Mouse (Mus musculus) lung, embryonic 14.5 days (tissue): ENCODE data around the gene Pglyrp1. TPM values are rescaled to one million over a fixed set of nuclear protein-coding genes. Genes with fewer than 3 reads are reported as not detected.

Experiments used
- ATAC-seq: fragments of 200-750 bp; cut with Nextera tagmentation; 2 replicates; pipeline ENCODE4 v1.8.0; 2017; ENCODE audit warnings: mild to moderate bottlenecking, moderate TSS enrichment, moderate library complexity; ENCODE audit not compliant: insufficient read depth
- DNase-seq: peaks from one replicate; pipeline ENCODE4 v3.0.0-alpha.2; 2015
- H3K27ac ChIP-seq: fragments of 300-500 bp; sonication (generic); 2 replicates; pipeline ENCODE4 v1.5.1; 2014; ENCODE audit warnings: low read depth, mild to moderate bottlenecking, moderate library complexity
- H3K27me3 ChIP-seq: fragments of 300-500 bp; sonication (generic); 2 replicates; pipeline ENCODE4 v1.6.1; 2014; ENCODE audit warnings: low read length, control low read depth; ENCODE audit not compliant: insufficient read depth
- H3K36me3 ChIP-seq: fragments of 300-500 bp; sonication (generic); 2 replicates; pipeline ENCODE4 v1.6.1; 2014; ENCODE audit warnings: control low read depth; ENCODE audit not compliant: insufficient read depth
- H3K4me1 ChIP-seq: fragments of 300-500 bp; sonication (generic); 2 replicates; pipeline ENCODE4 v1.6.1; 2014; ENCODE audit warnings: antibody characterized with exemption, control low read depth; ENCODE audit not compliant: insufficient read depth
- H3K4me2 ChIP-seq: fragments of 300-500 bp; sonication (generic); 2 replicates; pipeline ENCODE4 v1.6.1; 2014; ENCODE audit warnings: mild to moderate bottlenecking
- H3K4me3 ChIP-seq: fragments of 300-500 bp; sonication (generic); 2 replicates; pipeline ENCODE4 v1.5.1; 2014; ENCODE audit warnings: low read depth, low read length
- H3K9ac ChIP-seq: fragments of 300-500 bp; sonication (generic); 2 replicates; pipeline ENCODE4 v1.6.1; 2014
- H3K9me3 ChIP-seq: fragments of 300-500 bp; sonication (generic); 2 replicates; pipeline ENCODE4 v1.6.1; 2016; ENCODE audit warnings: low read depth, low read length, control low read depth
- CTCF ChIP-seq: IDR thresholded peaks from 2 replicates; pipeline ENCODE4 v1.5.1; 2016; ENCODE audit warnings: antibody characterized with exemption, low read depth
- WGBS: fragments of 180-500 bp; shearing (Covaris S2); extraction: QIAGEN DNeasy Blood & Tissue Kit; methylation state at CpG from one replicate; pipeline ENCODE4 v1.1.7; 2014; 5-methylcytosine and 5-hydroxymethylcytosine counted together
- polyA plus RNA-seq: library from polyadenylated mRNA; unstranded; fragments of >200 nt; fragmentation: Nextera tagmentation; extraction: Ambion mirVana; gene quantifications from 2 replicates; pipeline ENCODE4 v1.2.1, GENCODE M21; 2014

Gene Pglyrp1
- polyA plus RNA-seq, 1 experiment from 2014 or later: 2.6 TPM

DNA sequence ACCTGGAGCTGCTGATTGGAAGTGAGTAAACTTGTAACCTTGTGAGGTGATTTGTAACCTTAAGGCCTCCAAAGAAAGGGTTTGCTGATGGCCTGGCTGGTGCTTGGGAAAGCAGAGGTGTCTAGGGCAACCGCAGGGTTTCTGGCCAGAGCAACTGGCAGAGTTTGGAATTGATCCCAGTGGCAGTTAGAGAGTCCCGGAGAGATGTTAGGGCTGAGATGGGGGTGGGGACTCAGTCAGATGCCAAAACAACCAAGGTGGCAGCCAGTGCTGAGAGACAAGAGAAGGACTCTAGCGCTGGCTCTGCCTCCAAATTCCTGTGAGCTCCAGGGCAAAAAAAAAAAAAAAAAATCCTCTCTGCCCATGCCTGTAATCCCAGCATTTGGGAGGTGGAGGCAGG is 46.8 kb downstream of the Pglyrp1 start:
- TF ChIP-seq CTCF: no peak
- no peaks in the 10 kb centered on the region for H3K36me3 ChIP-seq
- no peak overlapping the region for H3K4me3 ChIP-seq
- no peaks in the 10 kb centered on the region for H3K9me3 ChIP-seq
- H3K9ac ChIP-seq: no peak overlapping the region
- no peaks in the 10 kb centered on the region for H3K27me3 ChIP-seq
- no peaks in the 10 kb centered on the region for H3K4me1 ChIP-seq
- DNase-seq (no peak), ATAC-seq (no peak)
- H3K27ac ChIP-seq: no peak overlapping the region
- WGBS: 36% methylated on average over 3 of the region's 3 CpGs
- H3K4me2 ChIP-seq: no peak overlapping the region

DNA sequence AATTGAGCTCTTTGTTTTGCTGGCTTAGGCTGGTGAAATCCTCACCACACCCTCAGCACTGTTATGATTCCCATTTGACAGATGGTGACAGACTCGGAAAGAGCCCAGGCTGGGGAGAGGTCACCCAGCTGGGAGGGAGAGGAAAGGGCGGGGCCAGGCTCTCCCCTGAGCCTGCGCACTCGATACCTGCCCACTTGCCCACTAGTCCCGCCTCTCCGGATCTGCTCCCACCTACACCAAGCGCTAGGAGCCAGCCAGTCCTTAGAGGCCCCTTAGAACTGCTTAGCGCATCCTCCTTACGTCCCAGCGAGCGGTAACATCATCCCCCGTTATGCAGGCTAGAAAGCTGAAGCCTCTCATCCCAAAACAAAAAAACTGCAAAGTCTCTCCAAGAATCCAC is 49.9 kb downstream of the Pglyrp1 start:
- DNase-seq (peak; percentile 65), ATAC-seq (peak; percentile 57)
- 2% methylated on average over 12 of the region's 12 CpGs for WGBS
- H3K36me3 ChIP-seq: no peaks in the 10 kb centered on the region
- H3K9ac ChIP-seq: no peak overlapping the region
- H3K27me3 ChIP-seq: peaks cover 10% of the 10 kb centered on the region
- H3K4me2 ChIP-seq: peak overlapping the region; percentile 27; the same call in 1 of the 2 replicates
- no peak for TF ChIP-seq CTCF
- H3K4me3 ChIP-seq: no peak overlapping the region
- no peaks in the 10 kb centered on the region for H3K9me3 ChIP-seq
- H3K4me1 ChIP-seq: no peaks in the 10 kb centered on the region
- no peak overlapping the region for H3K27ac ChIP-seq

DNA sequence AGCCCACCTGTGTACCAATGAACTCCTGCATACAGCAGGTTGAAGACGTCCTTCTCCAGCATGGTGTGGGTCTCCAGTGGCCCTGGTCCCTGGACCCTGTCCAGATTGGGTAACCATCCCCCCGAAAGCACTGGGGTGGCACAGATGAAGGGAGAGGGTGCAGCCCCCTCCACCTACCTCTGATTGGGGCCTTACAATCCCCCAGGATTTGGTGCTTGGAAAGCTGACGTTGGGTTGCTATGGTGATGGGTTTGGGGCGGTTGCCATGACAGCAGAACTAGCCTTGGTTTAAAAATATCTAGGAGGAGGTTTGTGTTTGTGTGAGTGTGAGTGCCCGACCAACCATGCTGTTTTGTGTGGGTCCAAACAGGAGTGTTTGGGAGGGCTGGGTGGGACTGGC is 51.7 kb downstream of the Pglyrp1 start:
- no peak overlapping the region for H3K4me2 ChIP-seq
- 45% methylated on average over 5 of the region's 5 CpGs for WGBS
- no peaks in the 10 kb centered on the region for H3K9me3 ChIP-seq
- peaks cover 27% of the 10 kb centered on the region for H3K27me3 ChIP-seq
- H3K4me1 ChIP-seq: no peaks in the 10 kb centered on the region
- no peak overlapping the region for H3K27ac ChIP-seq
- no peak overlapping the region for H3K4me3 ChIP-seq
- H3K9ac ChIP-seq: no peak overlapping the region
- no peaks in the 10 kb centered on the region for H3K36me3 ChIP-seq
- DNase-seq (no peak), ATAC-seq (no peak)
- no peak for TF ChIP-seq CTCF

DNA sequence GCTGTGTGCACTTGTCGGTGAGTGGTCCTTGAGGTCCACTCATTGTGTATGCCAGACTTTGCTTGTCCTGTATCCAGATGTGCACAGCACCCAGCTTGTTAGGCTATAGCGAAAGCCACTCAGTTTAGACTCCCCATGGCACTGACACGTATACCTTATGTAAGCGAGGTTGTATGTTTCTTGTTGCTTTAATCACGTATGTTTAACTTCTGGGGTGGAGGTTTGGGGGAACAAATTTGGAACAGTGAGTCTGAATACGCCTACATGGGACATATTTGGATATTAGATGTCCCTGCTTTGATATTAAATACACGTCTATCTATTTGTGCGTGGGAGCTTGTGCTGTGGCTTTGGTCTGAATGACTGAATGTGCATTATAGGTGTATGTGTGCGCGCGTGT is 52.1 kb downstream of the Pglyrp1 start:
- Histone ChIP-seq H3K4me1 (no peaks in the 10 kb centered on the region), H3K9me3 (no peaks in the 10 kb centered on the region), H3K27me3 (peaks cover 31% of the 10 kb centered on the region), H3K4me3 (no peak overlapping the region), H3K9ac (no peak overlapping the region), H3K36me3 (no peaks in the 10 kb centered on the region), H3K4me2 (no peak overlapping the region), H3K27ac (no peak overlapping the region)
- DNase-seq (no peak), ATAC-seq (no peak)
- 71% methylated on average over 11 of the region's 11 CpGs for WGBS
- TF ChIP-seq CTCF: no peak

DNA sequence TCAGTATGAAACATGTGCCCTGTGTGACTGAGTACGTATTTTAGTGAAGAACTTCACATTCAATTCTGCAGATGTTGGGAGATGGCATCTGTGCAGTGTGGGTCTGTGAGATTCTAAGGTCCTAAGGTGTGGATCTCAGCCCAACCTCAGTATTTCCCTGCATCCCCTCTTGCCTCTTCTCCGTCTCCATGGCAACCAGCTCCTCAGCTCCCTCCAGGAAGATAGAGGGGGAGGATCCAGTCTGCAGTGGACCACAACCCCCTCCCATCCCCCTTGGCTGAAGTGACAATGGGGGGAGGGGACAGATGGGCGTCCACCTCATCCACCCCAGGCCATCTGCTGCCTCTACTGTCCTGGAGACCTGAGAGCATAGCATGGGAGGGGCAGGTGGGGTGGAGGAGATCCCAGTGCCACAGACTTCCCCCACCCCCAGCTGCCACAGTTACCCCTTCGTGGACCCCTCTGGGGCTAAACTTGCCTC is 52.6 kb downstream of the Pglyrp1 start:
- no peak overlapping the region for H3K4me2 ChIP-seq
- peaks cover 32% of the 10 kb centered on the region for H3K27me3 ChIP-seq
- no peaks in the 10 kb centered on the region for H3K9me3 ChIP-seq
- H3K36me3 ChIP-seq: no peaks in the 10 kb centered on the region
- no peaks in the 10 kb centered on the region for H3K4me1 ChIP-seq
- H3K4me3 ChIP-seq: no peak overlapping the region
- ATAC-seq (no peak), DNase-seq (no peak)
- no peak overlapping the region for H3K9ac ChIP-seq
- H3K27ac ChIP-seq: no peak overlapping the region
- TF ChIP-seq CTCF: no peak
- WGBS: 20% methylated on average over 4 of the region's 4 CpGs

DNA sequence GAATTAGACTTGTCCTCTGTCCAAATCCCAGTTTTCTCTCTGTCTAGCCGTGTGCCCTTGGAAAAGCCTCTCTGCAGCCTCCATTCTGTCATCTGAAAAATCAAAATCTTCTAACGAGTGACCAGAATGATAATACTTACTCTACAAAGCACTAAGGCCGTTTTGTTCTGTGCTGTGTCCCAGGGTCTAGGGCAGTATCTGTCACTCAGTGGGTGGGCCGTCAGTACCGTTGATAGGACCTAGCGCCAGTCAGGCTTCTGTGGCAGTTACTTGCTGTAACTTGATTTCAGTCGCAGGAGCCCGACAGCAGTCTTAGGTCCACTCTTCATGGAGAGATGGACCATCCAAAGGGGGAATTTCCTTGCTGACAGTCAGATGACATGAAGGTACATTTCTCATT is 53.2 kb downstream of the Pglyrp1 start:
- peaks cover 34% of the 10 kb centered on the region for H3K27me3 ChIP-seq
- H3K9me3 ChIP-seq: no peaks in the 10 kb centered on the region
- H3K36me3 ChIP-seq: no peaks in the 10 kb centered on the region
- TF ChIP-seq CTCF: no peak
- 9% methylated on average over 8 of the region's 8 CpGs for WGBS
- H3K4me1 ChIP-seq: no peaks in the 10 kb centered on the region
- no peak for DNase-seq
- no peak for ATAC-seq
- no peak overlapping the region for H3K4me2 ChIP-seq
- H3K9ac ChIP-seq: no peak overlapping the region
- H3K4me3 ChIP-seq: no peak overlapping the region
- H3K27ac ChIP-seq: no peak overlapping the region

DNA sequence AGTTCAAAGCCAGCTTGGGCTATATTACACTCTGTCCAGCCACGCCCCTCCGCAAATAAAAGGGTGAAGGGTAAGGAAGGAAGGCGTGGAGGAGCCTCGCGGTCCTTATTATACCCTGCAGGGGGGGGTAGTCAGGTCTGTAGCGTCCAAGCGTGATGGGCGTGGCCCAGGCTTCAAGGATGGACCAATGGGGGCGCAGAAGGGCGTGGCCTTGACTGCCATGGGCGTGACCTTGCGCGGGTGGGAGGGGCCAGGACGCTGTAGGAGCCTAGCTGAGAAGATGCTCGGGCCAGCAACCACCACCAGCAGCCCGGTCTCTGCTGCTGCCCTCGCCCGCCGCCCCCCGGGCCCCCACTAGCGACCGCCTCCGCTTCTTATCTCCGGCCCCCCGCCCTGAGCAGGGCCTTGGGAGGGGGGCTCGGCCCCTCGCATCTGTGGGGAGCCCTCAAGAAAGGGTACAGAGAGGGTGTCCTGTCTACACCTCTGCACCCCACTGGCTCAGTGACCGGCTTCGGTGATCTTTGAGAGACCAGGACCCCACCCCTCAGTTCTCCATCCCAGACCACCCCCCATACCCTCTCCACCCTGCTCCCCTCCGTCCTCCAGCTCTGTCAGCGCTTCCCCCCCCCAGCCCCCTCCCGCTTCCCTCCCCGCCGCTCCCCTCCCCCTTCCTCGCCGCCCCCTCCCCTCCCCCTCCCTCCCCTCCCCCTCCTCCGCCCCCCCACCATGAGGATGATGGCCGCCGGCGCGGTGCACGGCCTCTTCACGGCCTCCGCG is 54.2 kb downstream of the Pglyrp1 start, which contains the start of gene Nova2:
Nova2 (plus strand) TSS at position 727 of the 777 bp plus-strand sequence.
- under 1% methylated on average over 32 of the region's 45 CpGs for WGBS
- DNase-seq: peak; percentile 91
- Histone ChIP-seq H3K36me3 (no peaks in the 10 kb centered on the region), H3K4me1 (no peaks in the 10 kb centered on the region), H3K4me2 (peak within 1 kb of the TSS; percentile 82), H3K9ac (peak within 1 kb of the TSS; percentile 65), H3K9me3 (no peaks in the 10 kb centered on the region), H3K27ac (peak within 1 kb of the TSS; percentile 52; the same call in 1 of the 2 replicates), H3K4me3 (peak within 1 kb of the TSS; percentile 44), H3K27me3 (peaks cover 34% of the 10 kb centered on the region)
- peak; percentile 78 for ATAC-seq
- no peak for TF ChIP-seq CTCF
